ENCODE assay signal across 31 mouse cellular contexts in the genomic region with DNA sequence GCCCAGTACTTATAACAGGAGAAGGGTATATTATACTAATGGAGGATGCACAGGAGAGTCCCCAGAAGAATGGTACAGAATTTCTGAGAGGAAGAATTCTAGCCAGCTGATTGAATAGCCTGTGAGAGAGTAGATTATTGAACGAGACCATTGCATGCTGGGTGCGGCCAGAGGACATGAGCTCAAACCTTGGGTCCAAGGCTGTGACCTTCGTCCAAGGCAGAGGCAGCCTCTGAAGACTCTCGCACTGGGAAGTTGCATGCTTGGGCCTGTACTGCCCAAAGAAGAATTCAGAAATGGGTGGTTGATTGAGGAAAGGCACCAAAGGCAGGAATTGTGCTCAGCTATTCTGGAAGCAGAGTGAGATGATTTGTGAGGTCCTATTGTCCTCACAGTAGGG. TPM values are rescaled to one million over a fixed set of nuclear protein-coding genes. Genes with fewer than 3 reads are reported as not detected.
DNase-seq lines count a peak whose midpoint lies in the region; ATAC-seq and TF ChIP-seq lines count a peak whose summit lies in the region.
"Had no signal": no experiment of that assay in that cellular context is flagged by ENCODE, and none has a peak within 500 bp of the region (broad histone marks: within the 10 kb centered on the region; RNA-seq: fewer than 3 reads in every experiment).

No protein-coding gene starts in this region.

- TF ChIP-seq CTCF in kidney, postnatal 0 days (IDR thresholded peaks at IDR 0.05; ENCODE audit: low read depth): no peak

- WGBS in heart, embryonic 10.5 days: 85% methylated on average over 4 of the region's 4 CpGs
- 83% methylated on average over 4 of the region's 4 CpGs for whole genome bisulfite sequencing in kidney, postnatal 0 days

- H3K4me1 ChIP-seq in heart, embryonic 10.5 days: no peaks in the 10 kb centered on the region
- peaks cover 10% of the 10 kb centered on the region for H3K4me1 ChIP-seq in kidney, postnatal 0 days (replicated peaks; ENCODE audit: insufficient read depth, low read length)
- H3K4me1 ChIP-seq: heart, embryonic 15.5 days; intestine, embryonic 15.5 days; limb, embryonic 10.5 days; limb, embryonic 15.5 days; liver, embryonic 13.5 days; midbrain, embryonic 13.5 days; neural tube, embryonic 13.5 days had no signal

- no peak overlapping the region for H3K4me2 ChIP-seq in kidney, postnatal 0 days (ENCODE audit: low read length)
- H3K4me2 ChIP-seq: heart, embryonic 15.5 days; intestine, embryonic 15.5 days; limb, embryonic 15.5 days; liver, embryonic 13.5 days; midbrain, embryonic 13.5 days; neural tube, embryonic 13.5 days had no signal

- no peak for ATAC-seq in kidney, postnatal 0 days (replicated peaks; ENCODE audit: low FRiP score, low read depth)
- ATAC-seq: forebrain, embryonic 16.5 days; hindbrain, postnatal 0 days; midbrain, embryonic 13.5 days; Patski had no signal

- H3K27me3 ChIP-seq in heart, embryonic 10.5 days (ENCODE audit: insufficient read depth, poor library complexity, severe bottlenecking): no peaks in the 10 kb centered on the region
- no peaks in the 10 kb centered on the region for H3K27me3 ChIP-seq in kidney, postnatal 0 days (ENCODE audit: insufficient read depth, low read length)
- H3K27me3 ChIP-seq: heart, embryonic 15.5 days; intestine, embryonic 15.5 days; limb, embryonic 15.5 days; liver, embryonic 13.5 days; midbrain, embryonic 13.5 days; neural tube, embryonic 13.5 days; Patski had no signal

- DNase-seq in heart, adult 11 months: peak; percentile 34
- no peak for DNase-seq in heart, embryonic 10.5 days (ENCODE audit: low spot score)
- peak; percentile 25 for DNase-seq in ovary, adult 18-20 months (ENCODE audit: low spot score)
- DNase-seq in ovary, postnatal 10 days (ENCODE audit: low spot score): no peak
- DNase-seq in adrenal gland, postnatal 14 days: peak; percentile 9
- no peak for DNase-seq in kidney, postnatal 0 days (ENCODE audit: low spot score)
- DNase-seq in frontal cortex, postnatal 25 days (ENCODE audit: low spot score in 2 of 2): no peak
- DNase-seq in cerebellum, adult 18-20 months: no peak
- DNase-seq: cerebellum, adult 9-10 months; layer of hippocampus, adult 9-11 months; liver, embryonic 13.5 days; lung, adult 2 months; lung, postnatal 10 days; right cerebral cortex, adult 18-20 months; spleen, adult 18-20 months; thymus, adult 2 months; thymus, postnatal 36 days had no signal

- no peak overlapping the region for H3K27ac ChIP-seq in heart, embryonic 10.5 days
- H3K27ac ChIP-seq in kidney, postnatal 0 days: 0 out of 2 replicates have a peak overlapping the region, but pooled peaks have one; percentile 0
- H3K27ac ChIP-seq: heart, embryonic 15.5 days; hindbrain, postnatal 0 days; intestine, embryonic 15.5 days; limb, embryonic 10.5 days; limb, embryonic 15.5 days; liver, embryonic 13.5 days; macrophage; midbrain, embryonic 13.5 days; neural tube, embryonic 13.5 days had no signal

- H3K36me3 ChIP-seq in heart, embryonic 10.5 days: no peaks in the 10 kb centered on the region
- no peaks in the 10 kb centered on the region for H3K36me3 ChIP-seq in kidney, postnatal 0 days (ENCODE audit: insufficient read depth, low read length)
- H3K36me3 ChIP-seq: heart, embryonic 15.5 days; intestine, embryonic 15.5 days; limb, embryonic 10.5 days; limb, embryonic 15.5 days; liver, embryonic 13.5 days; midbrain, embryonic 13.5 days; neural tube, embryonic 13.5 days had no signal

- no peaks in the 10 kb centered on the region for H3K9me3 ChIP-seq in heart, embryonic 10.5 days
- H3K9me3 ChIP-seq in kidney, postnatal 0 days (replicated peaks; ENCODE audit: low read length): no peaks in the 10 kb centered on the region
- H3K9me3 ChIP-seq: heart, embryonic 15.5 days; intestine, embryonic 15.5 days; limb, embryonic 10.5 days; limb, embryonic 15.5 days; liver, embryonic 13.5 days; midbrain, embryonic 13.5 days; neural tube, embryonic 13.5 days had no signal

- no peak overlapping the region for H3K4me3 ChIP-seq in heart, embryonic 10.5 days
- H3K4me3 ChIP-seq in kidney, postnatal 0 days (replicated peaks; ENCODE audit: low read depth, low read length): no peak overlapping the region
- H3K4me3 ChIP-seq: erythroblast, embryonic 14.5 days; heart, embryonic 15.5 days; intestine, embryonic 15.5 days; limb, embryonic 10.5 days; limb, embryonic 15.5 days; liver, embryonic 13.5 days; midbrain, embryonic 13.5 days; neural tube, embryonic 13.5 days had no signal

- H3K9ac ChIP-seq in kidney, postnatal 0 days (ENCODE audit: low read depth, low read length): no peak overlapping the region
- H3K9ac ChIP-seq: heart, embryonic 15.5 days; intestine, embryonic 15.5 days; limb, embryonic 15.5 days; liver, embryonic 13.5 days; midbrain, embryonic 13.5 days; neural tube, embryonic 13.5 days had no signal

RNA-seq across cellular contexts. Expression of a gene that starts 38.0 kb away (rescaled TPM):
- polyA plus RNA-seq in heart, embryonic 10.5 days (2016; fragmentation: Nextera tagmentation; extraction: Ambion mirVana): 0.75 and 0.83 TPM in 2 replicates
- 0.04 and 0.33 TPM in 2 replicates for total RNA-seq in adrenal gland, postnatal 14 days (2021)
- 73.7 and 88.5 TPM in 2 replicates for polyA plus RNA-seq in kidney, postnatal 0 days (2015; fragmentation: Nextera tagmentation; extraction: Ambion mirVana)
- total RNA-seq: heart, postnatal 25 days; megakaryocyte-erythroid progenitor cell, adult 5-6 weeks; MEL had no signal
- polyA plus RNA-seq: erythroblast, embryonic 14.5 days; macrophage had no signal

Comparison
In these comparisons a context has a peak if more than half of its experiments do, and no peak if none do; other contexts are left out.
1. DNase-seq: peak in heart, adult 11 months (single experiment), ovary, adult 18-20 months (single experiment) and adrenal gland, postnatal 14 days (single experiment); none in heart, embryonic 10.5 days (single experiment), ovary, postnatal 10 days (single experiment), kidney, postnatal 0 days (single experiment), frontal cortex, postnatal 25 days (0 of 2) and cerebellum, adult 18-20 months (0 of 2).
2. RNA of a gene that starts 38.0 kb away (polyA plus RNA-seq): 73.7 to 88.5 TPM in kidney, postnatal 0 days; 0.75 to 0.83 TPM in heart, embryonic 10.5 days; every median in the first group is over 10 times any median in the second.